Mouse (Mus musculus) limb, embryonic 12.5 days (tissue): ENCODE results near the gene Pdzk1ip1. TPM values are rescaled to one million over a fixed set of nuclear protein-coding genes. Genes with fewer than 3 reads are reported as not detected.

Experiments
- ATAC-seq: fragments of 200-750 bp; cut with Nextera tagmentation; 2 replicates; pipeline ENCODE4 v1.8.0; 2017; ENCODE audit warnings: low read depth, moderate TSS enrichment; ENCODE audit not compliant: insufficient number of reproducible peaks, insufficient read depth, low FRiP score, low TSS enrichment
- H3K27ac ChIP-seq: fragments of 300-500 bp; sonication (generic); 2 replicates; pipeline ENCODE4 v1.5.1; 2016; ENCODE audit warnings: mild to moderate bottlenecking, moderate library complexity
- H3K27me3 ChIP-seq: fragments of 300-500 bp; sonication (generic); 2 replicates; pipeline ENCODE4 v1.6.1; 2016; ENCODE audit warnings: mild to moderate bottlenecking, moderate library complexity
- H3K36me3 ChIP-seq: fragments of 300-500 bp; sonication (generic); 2 replicates; pipeline ENCODE4 v1.6.1; 2016; ENCODE audit warnings: mild to moderate bottlenecking, moderate library complexity
- H3K4me1 ChIP-seq: fragments of 300-500 bp; sonication (generic); replicated peaks from 2 replicates; pipeline ENCODE4 v1.6.1; 2016
- H3K4me2 ChIP-seq: fragments of 300-500 bp; sonication (generic); 2 replicates; pipeline ENCODE4 v1.6.1; 2016; ENCODE audit warnings: mild to moderate bottlenecking, moderate library complexity
- H3K4me3 ChIP-seq: fragments of 300-500 bp; sonication (generic); replicated peaks from 2 replicates; pipeline ENCODE4 v1.5.1; 2016; ENCODE audit warnings: mild to moderate bottlenecking
- H3K9ac ChIP-seq: fragments of 300-500 bp; sonication (generic); replicated peaks from 2 replicates; pipeline ENCODE4 v1.6.1; 2016; ENCODE audit warnings: mild to moderate bottlenecking, moderate library complexity
- H3K9me3 ChIP-seq: fragments of 300-500 bp; sonication (generic); 2 replicates; pipeline ENCODE4 v1.6.1; 2016; ENCODE audit warnings: mild to moderate bottlenecking, moderate library complexity
- WGBS: fragments of 180-500 bp; shearing (Covaris S2); methylation state at CpG from one replicate; pipeline ENCODE4 v1.1.7; 2016; 5-methylcytosine and 5-hydroxymethylcytosine counted together
- polyA plus RNA-seq: library from polyadenylated mRNA; unstranded; fragments of >200 nt; fragmentation: Nextera tagmentation; extraction: Ambion mirVana; gene quantifications from 2 replicates; pipeline ENCODE4 v1.2.1, GENCODE M21; 2016

Gene Pdzk1ip1
- 9.3 and 11.2 TPM in 2 replicates for polyA plus RNA-seq

DNA sequence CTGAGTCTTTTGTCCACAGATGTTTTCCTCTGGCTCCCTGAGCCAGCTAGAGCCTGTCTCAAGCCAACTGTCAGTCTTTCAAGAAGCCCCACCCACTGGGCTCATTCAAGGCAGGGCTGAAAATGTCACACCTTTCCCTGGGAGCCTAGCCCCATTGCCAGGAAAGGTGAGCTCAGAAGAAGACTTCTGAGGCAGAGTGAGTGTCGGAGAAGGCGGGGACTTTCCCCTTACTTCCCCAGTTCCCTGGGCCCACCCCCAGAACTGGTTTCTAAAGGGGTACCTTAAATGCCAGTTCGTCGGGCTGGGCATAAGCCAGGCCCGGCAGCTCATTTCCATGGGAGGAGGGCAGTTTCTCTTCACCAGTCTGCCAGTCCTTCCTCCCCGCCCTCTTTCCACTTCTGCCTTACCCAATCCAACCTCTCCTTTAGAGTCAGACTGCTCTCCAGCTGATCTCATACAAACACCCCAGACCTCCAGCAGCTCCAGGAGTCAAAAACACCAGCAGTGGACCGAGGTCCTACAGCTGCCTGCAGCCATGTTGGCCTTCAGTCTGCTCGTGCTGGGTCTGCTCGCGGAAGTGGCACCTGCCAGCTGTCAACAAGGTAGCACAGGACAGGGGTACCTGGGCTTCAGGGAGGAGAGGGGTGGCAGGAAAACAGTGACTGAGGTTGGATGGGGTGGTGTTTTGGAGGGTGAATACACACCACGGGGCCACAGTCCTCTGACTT lies at the start of gene Pdzk1ip1:
Gene Pdzk1ip1, plus strand, starts transcription at position 98 of the 728 bp plus-strand sequence.
- H3K4me3 ChIP-seq: 0 out of 2 replicates have a peak within 1 kb of the TSS, but pooled peaks have one; percentile 3
- 16% methylated on average over 11 of the region's 11 CpGs for WGBS
- ATAC-seq: no peak
- peak within 1 kb of the TSS; percentile 6 for H3K4me2 ChIP-seq
- H3K9ac ChIP-seq: no peak within 1 kb of the TSS
- no peaks in the 10 kb centered on the region for H3K4me1 ChIP-seq
- no peaks in the 10 kb centered on the region for H3K36me3 ChIP-seq
- no peak within 1 kb of the TSS for H3K27ac ChIP-seq
- no peaks in the 10 kb centered on the region for H3K9me3 ChIP-seq
- peaks cover 79% of the 10 kb centered on the region for H3K27me3 ChIP-seq

DNA sequence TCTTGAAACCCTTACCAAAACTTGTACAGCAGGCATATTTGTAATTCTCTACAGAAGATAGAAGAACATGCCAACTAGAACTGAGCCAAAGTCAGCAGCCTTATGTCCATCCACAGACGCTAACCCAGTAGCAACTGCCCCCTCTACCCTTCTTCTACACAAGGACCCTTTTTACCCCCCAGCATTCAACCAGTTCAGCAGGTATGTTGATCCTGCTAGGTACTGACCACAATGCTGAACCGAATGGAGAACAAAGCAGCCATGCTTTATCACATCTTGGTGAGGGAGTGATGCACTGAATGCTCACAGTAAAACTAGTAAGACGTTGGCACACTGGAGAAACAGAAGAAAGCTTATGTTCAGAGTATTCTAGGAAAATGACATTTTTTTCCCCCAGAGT lies 42.9 kb upstream of the Pdzk1ip1 start:
- peaks cover 26% of the 10 kb centered on the region for H3K27me3 ChIP-seq
- H3K4me1 ChIP-seq: no peaks in the 10 kb centered on the region
- ATAC-seq: no peak
- no peak overlapping the region for H3K4me2 ChIP-seq
- H3K27ac ChIP-seq: no peak overlapping the region
- H3K36me3 ChIP-seq: peaks cover 26% of the 10 kb centered on the region
- H3K4me3 ChIP-seq: no peak overlapping the region
- H3K9me3 ChIP-seq: peaks cover 3% of the 10 kb centered on the region; the same call in 1 of the 2 replicates
- 83% methylated on average over 3 of the region's 3 CpGs for whole genome bisulfite sequencing
- no peak overlapping the region for H3K9ac ChIP-seq

GRCm38 (mm10) chr4:115047750-115048149 lies 40.8 kb upstream of the Pdzk1ip1 start:
- Histone ChIP-seq H3K27me3 (peaks cover 44% of the 10 kb centered on the region), H3K36me3 (peaks cover 5% of the 10 kb centered on the region; the same call in 1 of the 2 replicates), H3K27ac (no peak overlapping the region), H3K9ac (no peak overlapping the region), H3K4me2 (no peak overlapping the region), H3K9me3 (peaks cover 3% of the 10 kb centered on the region; the same call in 1 of the 2 replicates), H3K4me3 (no peak overlapping the region), H3K4me1 (peaks cover 7% of the 10 kb centered on the region)
- no peak for ATAC-seq
- WGBS: 4% methylated on average over 5 of the region's 5 CpGs

- H3K9me3 ChIP-seq: peaks cover 3% of the 10 kb centered on the region; the same call in 1 of the 2 replicates
- H3K27ac ChIP-seq: no peak overlapping the region
- no peak overlapping the region for H3K4me3 ChIP-seq
- peaks cover 12% of the 10 kb centered on the region for H3K4me1 ChIP-seq
- peaks cover 48% of the 10 kb centered on the region for H3K27me3 ChIP-seq
- no peak for ATAC-seq
- WGBS: 64% methylated on average over 8 of the region's 8 CpGs
- H3K9ac ChIP-seq: no peak overlapping the region
- H3K4me2 ChIP-seq: no peak overlapping the region
- H3K36me3 ChIP-seq: peaks cover 2% of the 10 kb centered on the region; the same call in 1 of the 2 replicates
Observed at GRCm38 (mm10) chr4:115048190-115048589, 40.3 kb upstream of the Pdzk1ip1 start.

- 78% methylated on average over 5 of the region's 5 CpGs for WGBS
- Histone ChIP-seq H3K9me3 (no peaks in the 10 kb centered on the region), H3K9ac (no peak overlapping the region), H3K27ac (no peak overlapping the region), H3K4me2 (no peak overlapping the region), H3K36me3 (no peaks in the 10 kb centered on the region), H3K27me3 (peaks cover 78% of the 10 kb centered on the region), H3K4me1 (peaks cover 13% of the 10 kb centered on the region), H3K4me3 (no peak overlapping the region)
- no peak for ATAC-seq
Observed at GRCm38 (mm10) chr4:115051245-115051644, 37.3 kb upstream of the Pdzk1ip1 start.

GRCm38 (mm10) chr4:115052343-115053005 lies 36.0 kb upstream of the Pdzk1ip1 start:
- H3K27ac ChIP-seq: no peak overlapping the region
- H3K9ac ChIP-seq: peak overlapping the region; percentile 47
- H3K36me3 ChIP-seq: no peaks in the 10 kb centered on the region
- no peaks in the 10 kb centered on the region for H3K9me3 ChIP-seq
- peak overlapping the region; percentile 67 for H3K4me2 ChIP-seq
- peak; percentile 50; the same call in 1 of the 2 replicates for ATAC-seq
- peaks cover 23% of the 10 kb centered on the region for H3K4me1 ChIP-seq
- peaks cover 89% of the 10 kb centered on the region for H3K27me3 ChIP-seq
- H3K4me3 ChIP-seq: peak overlapping the region; percentile 40
- under 1% methylated on average over 36 of the region's 36 CpGs for WGBS

DNA sequence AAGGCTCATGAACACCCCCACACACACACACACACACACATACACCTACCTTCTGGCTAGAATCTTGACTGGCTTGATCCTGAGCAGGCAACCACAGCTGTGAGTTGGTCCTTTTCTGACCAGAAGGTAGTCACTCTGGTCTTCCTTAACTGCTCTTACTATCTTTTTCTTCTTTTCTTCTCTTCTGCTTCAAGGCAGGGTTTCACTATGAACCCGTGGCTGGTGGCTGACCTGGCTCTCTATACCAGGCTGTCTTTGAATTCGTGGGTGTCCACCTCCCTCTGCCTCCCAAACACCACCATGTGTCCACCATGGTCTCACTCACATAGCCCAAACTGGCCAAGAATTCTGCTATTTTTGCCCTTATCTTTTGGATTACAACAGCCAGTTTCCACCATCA lies 33.5 kb upstream of the Pdzk1ip1 start:
- WGBS: 4% methylated on average over 2 of the region's 2 CpGs

DNA sequence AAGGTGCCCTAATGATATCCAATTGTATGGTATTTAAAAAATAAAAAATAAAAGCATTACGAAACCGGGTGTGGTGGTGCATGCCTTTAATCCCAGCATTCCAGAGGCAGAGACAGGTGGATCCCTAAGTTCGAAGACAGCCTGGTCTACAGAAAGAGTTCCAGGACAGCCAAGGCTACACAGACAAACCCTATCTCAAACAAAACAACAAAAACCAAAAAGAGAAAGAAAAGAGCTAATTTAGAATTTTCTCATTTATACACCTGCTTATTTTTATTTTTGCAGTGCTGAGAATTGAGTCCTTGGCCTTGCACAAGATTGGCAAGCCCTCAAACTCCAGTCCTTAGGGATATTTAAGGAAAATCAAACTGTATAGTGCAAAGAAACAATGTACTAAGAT lies 32.8 kb upstream of the Pdzk1ip1 start:
- Histone ChIP-seq H3K4me1 (peaks cover 23% of the 10 kb centered on the region), H3K9ac (no peak overlapping the region), H3K27ac (no peak overlapping the region), H3K36me3 (no peaks in the 10 kb centered on the region), H3K9me3 (no peaks in the 10 kb centered on the region), H3K4me2 (no peak overlapping the region), H3K27me3 (peaks cover 97% of the 10 kb centered on the region), H3K4me3 (no peak overlapping the region)
- WGBS: 19% methylated on average over 3 of the region's 3 CpGs
- no peak for ATAC-seq

More for the DNA sequence above, 33.5 kb upstream of the Pdzk1ip1 start:
- Histone ChIP-seq H3K36me3 (no peaks in the 10 kb centered on the region), H3K9ac (no peak overlapping the region), H3K27me3 (peaks cover 91% of the 10 kb centered on the region), H3K9me3 (no peaks in the 10 kb centered on the region), H3K4me3 (no peak overlapping the region), H3K4me2 (no peak overlapping the region), H3K4me1 (peaks cover 23% of the 10 kb centered on the region), H3K27ac (no peak overlapping the region)
- no peak for ATAC-seq

- Histone ChIP-seq H3K27me3 (peaks cover 98% of the 10 kb centered on the region), H3K4me1 (peaks cover 23% of the 10 kb centered on the region), H3K36me3 (no peaks in the 10 kb centered on the region), H3K27ac (peak within 1 kb of the TSS; percentile 45; the same call in 1 of the 2 replicates), H3K9ac (peak within 1 kb of the TSS; percentile 37), H3K9me3 (no peaks in the 10 kb centered on the region), H3K4me3 (peak within 1 kb of the TSS; percentile 37), H3K4me2 (peak within 1 kb of the TSS; percentile 58)
- under 1% methylated on average over 60 of the region's 60 CpGs for WGBS
- ATAC-seq: no peak
Observed at GRCm38 (mm10) chr4:115056371-115056920, 32.1 kb upstream of the Pdzk1ip1 start, which contains the start of gene Tal1. TSS of gene Tal1 (plus strand) at chr4:115056426.

DNA sequence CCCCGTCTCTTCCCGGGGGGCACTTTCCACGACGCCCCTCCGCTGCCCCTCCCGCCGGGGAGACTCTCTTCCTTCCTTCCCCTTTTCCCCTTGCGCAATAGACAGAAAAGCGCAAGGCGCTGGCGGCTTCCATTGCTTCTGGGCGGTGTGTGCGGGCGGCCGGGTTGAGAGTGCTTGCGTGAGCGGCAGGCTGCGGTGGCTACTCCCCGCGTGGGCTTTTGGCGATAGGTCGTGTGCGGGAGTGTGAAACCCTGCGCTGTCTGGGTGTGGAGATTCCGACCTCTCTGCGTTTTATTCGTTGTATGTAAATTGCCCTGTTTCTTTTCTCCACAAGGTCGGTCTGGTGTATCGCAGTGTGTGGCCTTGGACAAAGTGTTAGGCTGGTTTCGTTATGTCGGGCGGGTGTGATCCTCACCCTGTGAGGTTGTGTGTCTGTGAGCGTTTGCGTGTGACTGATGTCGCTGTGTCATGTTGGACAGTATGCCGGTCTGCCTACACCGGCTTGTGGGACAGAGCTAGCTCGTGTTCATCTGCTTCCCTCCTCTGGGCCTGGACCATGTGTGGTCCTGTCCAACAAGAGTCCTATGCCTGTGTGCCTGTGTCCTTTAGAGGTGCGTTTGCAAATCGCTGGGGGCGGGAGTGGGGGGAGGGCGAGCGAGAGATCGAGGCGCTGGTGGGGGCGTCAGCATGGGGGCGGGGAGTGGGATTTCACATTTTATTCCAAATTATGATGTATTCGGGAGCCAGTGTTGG lies 31.4 kb upstream of the Pdzk1ip1 start:
- peak; percentile 46; the same call in 1 of the 2 replicates for ATAC-seq

More for the DNA sequence above, 31.4 kb upstream of the Pdzk1ip1 start:
- H3K4me1 ChIP-seq: peaks cover 22% of the 10 kb centered on the region
- H3K4me3 ChIP-seq: peak overlapping the region; percentile 37
- H3K4me2 ChIP-seq: peak overlapping the region; percentile 58
- 1% methylated on average over 48 of the region's 48 CpGs for WGBS
- peak overlapping the region; percentile 45; the same call in 1 of the 2 replicates for H3K27ac ChIP-seq
- H3K9ac ChIP-seq: peak overlapping the region; percentile 37
- no peaks in the 10 kb centered on the region for H3K36me3 ChIP-seq
- no peaks in the 10 kb centered on the region for H3K9me3 ChIP-seq
- H3K27me3 ChIP-seq: peaks cover 98% of the 10 kb centered on the region
